Mouse (Mus musculus): ENCODE measurements at regions not wholly inside any gene's neighbourhood (a gene's known extent, or its start where the extent isn't known, plus 50 kb on each side); places are given as distances from the start of the nearest gene placed in this dataset.

DNA sequence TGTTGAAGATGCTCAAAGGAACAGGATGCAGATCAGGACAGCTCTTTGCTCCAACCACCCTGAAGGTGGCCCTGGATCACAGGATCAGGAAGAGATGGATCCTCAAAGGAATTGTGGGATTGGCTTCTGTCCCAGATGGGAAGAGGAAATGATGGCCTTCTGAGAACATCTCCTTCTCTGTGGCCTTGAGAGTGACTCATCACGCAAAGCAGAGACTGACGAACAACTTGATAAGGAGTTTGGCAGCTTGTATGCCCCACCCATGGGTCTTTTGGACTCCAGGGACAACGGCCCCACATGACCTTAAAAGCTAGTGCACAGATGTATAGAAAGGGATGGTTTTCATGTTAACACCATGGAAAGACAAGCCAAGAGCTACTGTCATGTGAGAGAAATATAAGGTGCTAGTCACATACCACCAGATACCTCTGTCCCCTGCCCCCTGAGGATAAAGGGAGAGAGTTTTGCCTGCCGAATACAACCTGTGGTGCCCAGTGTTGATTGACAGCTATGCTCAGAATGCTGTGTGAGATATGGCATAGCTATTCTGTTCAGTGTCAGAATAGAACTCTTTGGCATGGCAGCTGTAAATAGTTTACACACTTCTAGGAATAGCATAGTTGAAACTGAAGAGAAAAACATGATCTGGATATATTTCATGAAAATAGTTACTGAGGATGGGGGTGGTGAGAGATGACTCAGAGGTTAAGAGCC is 109.2 kb upstream of the S1pr3 start:
- no peak for DNase-seq

- no peak for DNase-seq
These were observed 107.0 kb upstream of the S1pr3 start for GRCm38 (mm10) chr13:51301476-51301875.

DNA sequence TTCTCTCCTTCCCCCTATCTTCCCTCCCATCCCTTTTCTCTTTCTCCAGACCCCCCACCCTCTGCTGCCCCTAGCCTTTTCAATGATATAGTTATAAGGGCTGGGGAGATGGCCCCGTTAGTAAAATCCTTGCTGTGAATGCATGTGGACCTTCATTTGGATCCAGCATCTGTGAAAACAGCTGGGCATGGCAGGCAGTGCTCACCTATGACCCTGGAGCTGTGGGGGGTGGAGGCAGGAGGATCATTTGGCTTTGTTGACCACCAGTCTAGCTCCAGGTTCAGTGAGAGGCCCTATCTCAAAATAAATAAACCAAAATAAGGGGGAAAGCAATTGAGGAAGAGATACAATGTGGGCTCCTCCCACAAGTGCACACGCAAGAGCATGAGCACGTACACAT is 105.3 kb upstream of the S1pr3 start:
- no peak for DNase-seq

DNA sequence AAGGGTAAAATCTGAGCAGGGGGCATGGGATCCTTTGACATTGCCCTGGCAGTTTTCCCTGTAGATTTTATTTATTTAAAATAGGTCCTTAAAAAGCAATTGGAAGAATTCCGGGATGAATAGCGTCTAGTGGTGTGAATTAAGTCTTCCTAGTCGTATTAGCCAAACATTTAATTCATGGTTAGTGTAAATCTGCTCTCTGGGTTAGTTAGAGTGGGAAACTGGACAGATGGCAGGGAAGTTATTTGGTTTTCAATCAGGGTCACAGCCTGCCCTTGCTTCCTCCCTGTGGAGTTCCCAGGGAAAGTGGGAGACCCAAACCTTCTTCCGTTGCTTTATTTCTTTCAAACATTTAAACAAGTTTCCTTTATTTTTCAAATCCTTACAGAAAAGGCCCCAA is 103.8 kb upstream of the S1pr3 start:
- DNase-seq, result no peak

DNA sequence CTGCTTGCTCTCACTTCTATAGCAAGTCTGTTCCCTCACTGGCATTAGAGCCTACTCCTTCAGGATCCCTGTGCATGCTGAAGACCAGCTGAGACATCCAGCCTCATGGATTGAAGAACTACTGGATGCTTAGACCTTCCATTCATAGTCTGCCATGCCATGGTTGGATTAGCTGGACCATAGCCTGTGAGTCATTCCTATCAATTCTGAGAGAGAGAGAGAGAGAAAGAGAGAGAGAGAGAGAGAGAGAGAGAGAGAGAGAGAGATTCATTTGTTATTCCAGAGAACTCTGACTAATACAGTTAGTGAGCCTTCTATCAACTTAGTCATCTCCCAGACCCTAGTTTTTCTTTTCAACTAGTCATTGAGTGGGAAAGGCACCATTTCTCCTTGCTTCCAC is 99.0 kb upstream of the S1pr3 start:
- DNase-seq, result no peak

- DNase-seq, result no peak
These were observed 98.4 kb upstream of the S1pr3 start for GRCm38 (mm10) chr13:51310041-51310440.

GRCm38 (mm10) chr13:51311679-51312255 is 96.7 kb upstream of the S1pr3 start:
- DNase-seq, result no peak

DNA sequence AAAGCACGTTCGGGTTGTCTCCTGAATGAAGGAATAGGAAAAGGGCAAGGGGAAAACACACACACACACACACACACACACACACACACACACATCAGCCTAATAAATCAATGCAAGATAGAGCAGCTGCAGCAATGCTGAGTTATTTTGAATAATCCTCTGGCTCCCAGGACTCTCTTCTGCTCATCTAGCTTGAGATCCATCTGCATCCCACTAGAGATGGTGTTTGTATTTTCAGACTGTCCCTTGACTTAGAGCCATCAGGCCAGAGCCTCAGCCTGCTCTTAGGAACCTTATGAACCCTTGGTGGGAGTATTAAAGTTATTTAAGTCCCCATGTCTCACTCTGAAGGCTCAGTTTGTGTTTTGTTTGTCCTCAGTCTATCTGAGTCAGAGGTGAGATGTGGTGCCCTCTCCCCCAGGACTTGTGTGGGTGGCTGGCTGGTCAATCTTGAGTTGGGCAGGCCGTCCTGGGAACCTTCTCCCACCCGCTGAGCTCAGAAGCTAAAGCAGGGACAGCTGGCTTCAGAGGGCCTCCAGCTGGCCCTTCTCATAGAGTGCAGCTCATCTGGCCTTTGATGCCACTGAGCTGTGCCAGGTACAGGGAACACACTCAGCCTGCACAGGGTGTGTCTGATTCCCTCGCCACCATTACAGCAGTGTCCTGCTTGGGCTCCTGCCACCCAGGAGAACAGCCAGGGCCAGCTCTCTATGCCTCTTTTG is 95.1 kb upstream of the S1pr3 start:
- peak; percentile 9 to 46 for DNase-seq

GRCm38 (mm10) chr13:51314541-51314977 is 93.9 kb upstream of the S1pr3 start:
- peak; percentile 8 to 25 for DNase-seq

- no peak for DNase-seq
These were observed 93.2 kb upstream of the S1pr3 start for GRCm38 (mm10) chr13:51315008-51315778.

GRCm38 (mm10) chr13:51315779-51316041 is 92.7 kb upstream of the S1pr3 start:
- no peak for DNase-seq

- DNase-seq, result no peak
These were observed 85.3 kb upstream of the S1pr3 start for GRCm38 (mm10) chr13:51323058-51323715.

- DNase-seq, result no peak
These were observed 83.7 kb upstream of the S1pr3 start for GRCm38 (mm10) chr13:51324714-51325113.

GRCm38 (mm10) chr13:51325298-51325697 is 83.1 kb upstream of the S1pr3 start:
- no peak for DNase-seq

- DNase-seq, result no peak
These were observed 82.3 kb upstream of the S1pr3 start for GRCm38 (mm10) chr13:51326128-51326527.

GRCm38 (mm10) chr13:51328131-51328970 is 80.1 kb upstream of the S1pr3 start:
- DNase-seq, result no peak

- DNase-seq, result no peak
These were observed 79.5 kb upstream of the S1pr3 start for GRCm38 (mm10) chr13:51328971-51329346.

- no peak for DNase-seq
These were observed 78.7 kb upstream of the S1pr3 start for GRCm38 (mm10) chr13:51329717-51330116.

DNA sequence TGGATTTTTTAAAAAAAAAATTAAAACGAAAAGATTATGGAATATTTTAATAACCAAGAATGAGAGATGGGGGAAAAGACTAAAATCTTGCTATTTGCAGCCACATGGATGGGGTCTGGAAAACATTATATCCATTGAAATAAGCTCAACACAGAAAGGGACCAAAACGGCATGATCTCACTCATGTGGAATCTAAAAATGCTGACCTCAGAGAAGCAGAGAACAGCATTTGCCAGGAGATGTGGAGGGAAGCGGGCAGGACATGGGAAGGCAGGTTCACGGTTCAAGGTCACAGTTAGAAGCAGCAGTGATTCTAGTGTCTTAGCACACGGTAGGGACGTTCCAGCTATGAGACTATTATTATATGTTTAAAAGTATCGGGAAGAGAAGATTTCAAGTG is 76.2 kb upstream of the S1pr3 start:
- no peak for DNase-seq

GRCm38 (mm10) chr13:51333481-51333880 is 75.0 kb upstream of the S1pr3 start:
- no peak for DNase-seq

GRCm38 (mm10) chr13:51336726-51337125 is 71.7 kb upstream of the S1pr3 start:
- no peak for DNase-seq

GRCm38 (mm10) chr13:51337931-51338330 is 70.5 kb upstream of the S1pr3 start:
- no peak for DNase-seq

All from cerebellum, postnatal 10 days (tissue).